Mouse (Mus musculus) ES-E14 (cell line): ENCODE measurements at regions not wholly inside any gene's neighbourhood (a gene's known extent, or its start where the extent isn't known, plus 50 kb on each side); places are given as distances from the start of the nearest gene placed in this dataset.

Experiments
- DNase-seq: peaks from one replicate; pipeline ENCODE4 v3.0.0-alpha.2; 2013; ENCODE audit warnings: low read depth, low spot score
- H3K27ac ChIP-seq: 2 replicates; pipeline ENCODE4 v1.5.1; 2012; ENCODE audit warnings: low read depth, mild to moderate bottlenecking, low read length, moderate library complexity, mixed read lengths; ENCODE audit not compliant: poor library complexity, insufficient read depth, severe bottlenecking
- H3K36me3 ChIP-seq: 2 replicates; pipeline ENCODE4 v1.6.1; 2012; ENCODE audit warnings: mild to moderate bottlenecking, low read length, moderate library complexity, mixed read lengths; ENCODE audit not compliant: control insufficient read depth, poor library complexity, insufficient read depth, severe bottlenecking
- H3K4me1 ChIP-seq, 2 experiments: fragments of 150-350 bp in 1 of 2; sonication (generic) in 1 of 2; 2 replicates each; pipeline ENCODE4 v1.6.1; 2012; ENCODE audit warnings: low read length in 2 of 2, mild to moderate bottlenecking in 1 of 2, mixed read lengths in 1 of 2; ENCODE audit not compliant: control insufficient read depth in 2 of 2, insufficient read depth in 2 of 2, poor library complexity in 1 of 2
- H3K4me3 ChIP-seq, 2 experiments: fragments of 150-350 bp in 1 of 2; sonication (generic) in 1 of 2; 2 replicates each; pipeline ENCODE4 v1.5.1; 2012; ENCODE audit warnings: low read length in 2 of 2, low read depth in 1 of 2, mild to moderate bottlenecking in 1 of 2, mixed read lengths in 1 of 2; ENCODE audit not compliant: insufficient read depth in 1 of 2, poor library complexity in 1 of 2, severe bottlenecking in 1 of 2
- H3K9ac ChIP-seq: 2 replicates; pipeline ENCODE4 v1.6.1; 2012; ENCODE audit warnings: low read depth, mild to moderate bottlenecking, low read length, mixed read lengths; ENCODE audit not compliant: poor library complexity, insufficient read depth, severe bottlenecking
- H3K9me3 ChIP-seq: fragments of 150-350 bp; sonication (generic); 2 replicates; pipeline ENCODE4 v1.6.1; 2012; ENCODE audit warnings: low read depth, mild to moderate bottlenecking, low read length; ENCODE audit not compliant: control insufficient read depth, insufficient read depth
- CHD2 ChIP-seq: IDR thresholded peaks from 2 replicates; pipeline ENCODE4 v1.6.1; 2014; ENCODE audit warnings: mild to moderate bottlenecking, low read depth, low read length, inconsistent platforms
- HCFC1 ChIP-seq: IDR thresholded peaks from 2 replicates; pipeline ENCODE4 v1.6.1; 2012; ENCODE audit warnings: low read length, inconsistent platforms, borderline replicate concordance; ENCODE audit not compliant: insufficient read depth
- MAFK ChIP-seq: IDR thresholded peaks from 2 replicates; pipeline ENCODE4 v1.6.1; 2014; ENCODE audit warnings: mild to moderate bottlenecking, low read depth, low read length, inconsistent platforms; ENCODE audit not compliant: insufficient read depth
- ZC3H11A ChIP-seq: IDR thresholded peaks from 2 replicates; pipeline ENCODE4 v1.6.1; 2012; ENCODE audit warnings: low read depth, mild to moderate bottlenecking, inconsistent platforms, low read length, borderline replicate concordance
- ZNF384 ChIP-seq: IDR thresholded peaks from 2 replicates; pipeline ENCODE4 v1.6.1; 2012; ENCODE audit warnings: low read depth, low read length, inconsistent platforms
- in situ Hi-C, 2 experiments: fragments of 600-800 bp; cut with MboI; formaldehyde crosslinking; loops; one replicate each; pipeline ENCODE4 v1.15.1; 2025; ENCODE audit warnings: low sequenced_read_pairs in 2 of 2, inconsistent platforms in 1 of 2; ENCODE audit not compliant: unreplicated experiment in 2 of 2

DNA sequence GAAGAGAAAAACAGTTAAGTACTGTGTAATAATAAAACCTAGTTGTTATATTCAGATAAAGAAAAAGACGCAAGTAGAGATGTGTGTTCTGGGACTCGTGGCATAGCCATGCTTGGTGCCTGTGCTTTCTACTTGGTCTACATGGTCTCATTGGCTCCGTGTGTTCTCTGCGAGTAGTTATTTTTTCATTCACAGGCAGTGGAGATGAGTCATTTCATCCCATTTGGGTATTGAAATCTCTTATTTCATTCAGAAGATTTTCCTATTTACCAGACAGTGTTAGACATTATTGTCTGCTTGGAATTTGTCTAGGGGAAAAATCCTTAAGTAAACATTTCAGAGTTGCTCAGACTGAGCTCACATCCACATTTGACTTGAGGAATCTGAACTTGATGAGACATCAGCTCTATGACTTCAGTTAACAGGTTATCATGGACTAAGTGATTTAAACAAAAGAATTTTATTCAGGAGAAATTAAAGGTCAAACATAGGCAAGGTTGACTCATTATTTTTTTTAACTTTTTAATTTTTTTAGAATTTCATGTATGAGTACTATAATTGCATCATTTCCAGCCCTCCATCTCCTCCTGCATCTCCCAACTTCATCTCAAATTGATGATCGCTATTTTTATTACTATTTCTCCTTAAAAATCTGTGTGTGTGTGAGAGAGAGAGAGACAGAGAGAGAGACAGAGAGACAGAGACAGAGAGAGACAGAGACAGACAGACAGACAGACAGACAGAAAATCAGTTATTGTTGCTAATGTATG is 125.1 kb upstream of the Tars start:
- H3K36me3 ChIP-seq, result no peaks in the 10 kb centered on the region
- in situ Hi-C loops, result no loop called here
- no peak overlapping the region for H3K9ac ChIP-seq
- no peak for DNase-seq
- no peaks in the 10 kb centered on the region for H3K9me3 ChIP-seq
- H3K4me3 ChIP-seq, result no peak overlapping the region
- TF ChIP-seq MAFK, result no peak
- TF ChIP-seq ZNF384, result no peak
- no peak for TF ChIP-seq CHD2
- no peak for TF ChIP-seq ZC3H11A
- no peak for TF ChIP-seq HCFC1
- no peak overlapping the region for H3K27ac ChIP-seq
- H3K4me1 ChIP-seq, result no peaks in the 10 kb centered on the region

DNA sequence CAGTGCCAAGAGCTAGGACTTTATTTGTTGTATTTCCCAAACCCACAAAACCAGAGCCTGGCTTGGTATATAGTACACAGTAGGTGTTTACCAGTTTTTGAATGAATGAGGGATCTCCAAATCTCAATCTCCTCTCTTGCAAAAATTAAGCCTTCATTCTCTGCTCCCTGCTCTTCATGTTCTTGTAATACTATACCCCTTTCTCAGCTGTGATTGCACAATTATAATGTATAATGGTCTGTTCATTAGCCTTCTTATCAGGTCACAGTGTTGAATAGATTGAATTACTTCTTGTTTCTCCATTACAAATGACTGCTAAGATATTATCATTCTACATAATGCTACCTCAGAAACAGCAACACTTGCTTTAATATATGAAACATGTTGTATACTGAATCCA is 119.1 kb upstream of the Tars start:
- in situ Hi-C loops, result no loop called here
- no peaks in the 10 kb centered on the region for H3K9me3 ChIP-seq

DNA sequence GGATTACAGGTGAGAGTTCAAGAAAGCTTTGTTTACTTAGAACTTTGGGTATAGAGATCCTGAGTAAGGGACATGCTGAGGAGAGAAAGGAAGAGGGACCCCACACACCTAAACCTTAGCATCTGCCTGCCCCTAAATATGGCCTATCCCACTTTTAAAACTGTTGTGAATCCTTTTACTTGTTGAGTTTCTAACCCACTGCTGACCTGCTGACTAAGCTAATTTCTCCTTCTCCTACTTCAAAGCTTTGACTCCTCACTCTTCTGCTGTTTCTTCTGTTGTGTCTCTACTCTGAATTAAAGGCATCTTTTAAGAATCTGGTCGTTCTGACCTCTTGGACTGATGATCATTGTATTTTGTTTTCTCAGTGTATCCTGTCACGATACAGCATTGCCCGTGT is 118.4 kb upstream of the Tars start:
- Histone ChIP-seq H3K4me1 (no peaks in the 10 kb centered on the region), H3K27ac (no peak overlapping the region), H3K4me3 (no peak overlapping the region), H3K9ac (no peak overlapping the region), H3K9me3 (no peaks in the 10 kb centered on the region), H3K36me3 (no peaks in the 10 kb centered on the region)
- DNase-seq, result no peak
- in situ Hi-C loops, result no loop called here
- TF ChIP-seq ZNF384, result no peak
- no peak for TF ChIP-seq CHD2
- TF ChIP-seq MAFK, result peak; percentile 59; the same call in 1 of the 2 replicates
- no peak for TF ChIP-seq ZC3H11A

More for the DNA sequence above, 119.1 kb upstream of the Tars start:
- no peaks in the 10 kb centered on the region for H3K36me3 ChIP-seq
- no peak overlapping the region for H3K27ac ChIP-seq
- TF ChIP-seq ZNF384 (no peak), ZC3H11A (no peak), HCFC1 (no peak), MAFK (no peak), CHD2 (no peak)
- no peak overlapping the region for H3K9ac ChIP-seq
- H3K4me1 ChIP-seq, result no peaks in the 10 kb centered on the region
- no peak overlapping the region for H3K4me3 ChIP-seq
- no peak for DNase-seq

DNA sequence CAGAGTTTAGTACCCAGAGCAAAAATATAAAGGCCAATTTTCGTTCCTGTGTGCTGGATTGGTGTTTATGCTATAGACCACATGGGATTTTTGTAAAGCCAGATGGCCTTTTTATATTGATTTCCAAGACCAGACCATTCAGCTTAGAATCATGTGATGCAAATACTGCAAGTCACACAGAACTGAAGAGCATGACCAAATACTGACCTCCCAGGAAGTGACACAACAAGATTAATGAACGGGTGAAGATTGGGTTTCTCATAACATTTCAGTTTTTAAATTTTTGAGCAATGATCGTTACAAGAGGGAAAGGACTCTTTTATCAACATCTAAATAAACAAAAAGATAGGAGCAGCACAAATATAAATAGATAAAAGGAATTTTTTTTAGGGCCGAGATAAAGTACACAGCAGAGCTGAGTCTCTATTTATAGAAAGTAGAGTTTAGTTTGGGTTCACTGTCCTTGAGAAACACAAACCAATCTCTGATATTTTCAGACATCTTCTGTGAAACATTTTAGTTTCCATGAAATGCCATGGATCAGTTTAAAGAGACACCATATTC is 105.7 kb upstream of the Tars start:
- H3K36me3 ChIP-seq, result no peaks in the 10 kb centered on the region
- no peak overlapping the region for H3K4me3 ChIP-seq
- no peaks in the 10 kb centered on the region for H3K9me3 ChIP-seq
- in situ Hi-C loops, result no loop called here
- no peak overlapping the region for H3K27ac ChIP-seq
- H3K9ac ChIP-seq, result no peak overlapping the region
- no peak for DNase-seq
- TF ChIP-seq MAFK (no peak), ZC3H11A (no peak), ZNF384 (no peak), CHD2 (no peak), HCFC1 (no peak)
- no peaks in the 10 kb centered on the region for H3K4me1 ChIP-seq

DNA sequence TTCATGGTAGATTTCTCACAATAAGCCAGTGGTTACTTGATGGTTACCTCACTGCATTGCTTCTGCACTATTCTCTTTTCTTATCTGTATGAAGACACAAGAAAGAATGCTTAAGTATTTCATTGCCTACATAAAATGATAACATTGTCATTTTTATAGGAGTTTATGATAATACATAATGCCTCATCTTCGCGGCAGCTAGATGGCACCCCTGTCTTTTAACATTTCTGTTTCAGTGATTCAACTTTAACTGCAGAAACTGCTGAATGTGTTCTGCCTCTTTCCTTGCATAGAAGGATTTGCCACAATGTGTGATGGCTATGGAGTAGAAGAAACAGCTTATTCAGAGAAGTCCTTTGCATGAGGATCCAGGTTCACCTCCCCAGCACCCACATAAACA is 97.0 kb upstream of the Tars start:
- in situ Hi-C loops, result no loop called here
- no peak for DNase-seq
- Histone ChIP-seq H3K4me1 (no peaks in the 10 kb centered on the region), H3K9me3 (no peaks in the 10 kb centered on the region), H3K9ac (no peak overlapping the region), H3K4me3 (no peak overlapping the region), H3K36me3 (no peaks in the 10 kb centered on the region), H3K27ac (no peak overlapping the region)
- no peak for TF ChIP-seq HCFC1
- no peak for TF ChIP-seq MAFK
- no peak for TF ChIP-seq ZC3H11A
- no peak for TF ChIP-seq CHD2
- no peak for TF ChIP-seq ZNF384
